Mouse (Mus musculus) kidney, adult 2 months (tissue): ENCODE measurements at regions not wholly inside any gene's neighbourhood (a gene's known extent, or its start where the extent isn't known, plus 50 kb on each side); places are given as distances from the start of the nearest gene placed in this dataset.
"Not testable (repeated sequence)": the region's sequence is repeated elsewhere in the genome, so short reads cannot be mapped to it uniquely, and the experiment has no call there.

ENCODE experiments used
- DNase-seq: peaks from one replicate; pipeline ENCODE4 v3.0.0; 2021
- H3K27ac ChIP-seq: fragments of 200-500 bp; 2 replicates; pipeline ENCODE4 v1.5.1; 2012; ENCODE audit warnings: low read depth, low read length, control low read depth, inconsistent platforms; ENCODE audit not compliant: insufficient read depth
- H3K27me3 ChIP-seq: fragments of 200-500 bp; replicated peaks from 2 replicates; pipeline ENCODE4 v1.6.1; 2012; ENCODE audit warnings: mild to moderate bottlenecking, moderate library complexity, low read length, inconsistent platforms; ENCODE audit not compliant: control insufficient read depth, insufficient read depth
- H3K36me3 ChIP-seq: fragments of 200-500 bp; 2 replicates; pipeline ENCODE4 v1.6.1; 2012; ENCODE audit warnings: mild to moderate bottlenecking, moderate library complexity, low read length, inconsistent platforms; ENCODE audit not compliant: control insufficient read depth, insufficient read depth
- H3K4me1 ChIP-seq: fragments of 200-500 bp; 2 replicates; pipeline ENCODE4 v1.6.1; 2011; ENCODE audit warnings: low read length; ENCODE audit not compliant: control insufficient read depth, insufficient read depth
- H3K4me3 ChIP-seq: fragments of 200-500 bp; 2 replicates; pipeline ENCODE4 v1.5.1; 2011; ENCODE audit warnings: mild to moderate bottlenecking, low read depth, low read length, control low read depth; ENCODE audit not compliant: insufficient read depth
- CTCF ChIP-seq: fragments of 200-500 bp; conservative IDR thresholded peaks from 2 replicates; pipeline ENCODE4 v1.5.1; 2011; ENCODE audit warnings: low read depth, mild to moderate bottlenecking, control low read depth, low read length, moderate library complexity, mixed read lengths; ENCODE audit not compliant: insufficient read depth, insufficient read length
- POLR2A ChIP-seq: fragments of 200-500 bp; IDR thresholded peaks from one replicate; pipeline ENCODE4 v1.6.1; 2011; ENCODE audit warnings: low read depth, low read length, control low read depth
- WGBS: fragments of 180-500 bp; shearing (Covaris S2); methylation state at CpG from one replicate; pipeline ENCODE4 v1.1.7; 2018; 5-methylcytosine and 5-hydroxymethylcytosine counted together

DNA sequence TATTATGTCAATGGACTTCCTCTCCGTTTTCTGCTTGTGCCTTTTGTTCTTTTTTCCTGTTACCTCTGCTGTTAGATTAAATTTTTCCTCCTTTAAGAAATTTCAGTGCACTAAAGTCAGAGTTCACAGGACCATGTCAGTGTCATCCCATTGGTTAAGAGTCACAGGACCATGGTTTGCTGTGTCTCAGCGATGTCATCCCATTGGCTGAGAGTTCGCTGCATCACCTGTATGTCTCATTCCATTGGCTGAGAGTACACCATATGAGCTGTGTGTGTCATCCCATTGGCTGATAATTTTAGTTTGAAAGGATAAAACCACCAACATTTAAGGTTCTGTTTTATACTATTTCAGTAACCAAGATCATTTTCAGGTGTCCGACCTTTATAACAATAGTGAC lies 50.7 kb upstream of the Jade1 start:
- WGBS = 94% methylated on average over 4 of the region's 4 CpGs
- no peak overlapping the region for H3K27ac ChIP-seq
- DNase-seq = no peak
- H3K4me3 ChIP-seq = no peak overlapping the region
- no peaks in the 10 kb centered on the region for H3K36me3 ChIP-seq
- no peaks in the 10 kb centered on the region for H3K4me1 ChIP-seq
- no peaks in the 10 kb centered on the region for H3K27me3 ChIP-seq
- TF ChIP-seq CTCF = no peak
- TF ChIP-seq POLR2A = no peak

DNA sequence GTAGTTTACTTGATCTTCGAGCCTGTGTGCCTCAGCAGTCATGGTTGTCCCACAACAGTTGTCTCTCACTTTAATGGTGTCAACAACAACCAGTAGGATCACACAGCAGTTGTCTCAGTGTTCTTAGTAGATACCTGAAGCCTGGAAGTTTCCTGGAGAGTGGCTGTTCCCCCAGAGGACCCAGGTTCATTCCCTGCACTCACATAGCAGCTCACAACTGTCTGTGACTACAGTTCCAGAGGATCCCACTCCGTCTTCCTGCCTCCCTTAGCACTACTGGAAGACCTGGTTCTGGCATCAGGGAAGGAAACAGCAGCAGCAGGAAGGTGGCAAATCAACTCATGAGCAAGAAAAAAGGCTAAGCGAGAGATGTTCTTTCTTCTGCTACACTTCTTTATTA lies 53.4 kb upstream of the Jade1 start:
- 89% methylated on average over 3 of the region's 3 CpGs for WGBS
- no peaks in the 10 kb centered on the region for H3K36me3 ChIP-seq
- no peak for TF ChIP-seq POLR2A
- no peak for TF ChIP-seq CTCF

DNA sequence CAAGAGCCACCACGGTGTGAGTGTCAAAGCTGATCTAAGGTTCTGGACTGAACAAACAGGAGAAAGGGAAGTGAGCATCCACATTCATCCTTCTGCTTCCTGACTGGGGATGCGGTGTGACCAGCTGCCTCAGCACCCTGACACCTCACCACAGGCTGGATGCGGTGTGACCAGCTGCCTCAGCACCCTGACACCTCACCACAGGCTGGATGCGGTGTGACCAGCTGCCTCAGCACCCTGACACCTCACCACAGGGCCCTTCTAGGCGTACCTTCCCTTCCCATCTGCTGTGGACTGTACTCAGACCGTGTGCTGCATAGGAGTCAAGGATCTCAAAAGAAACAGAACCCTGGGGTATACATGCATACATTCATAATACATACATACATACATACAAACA lies 53.9 kb upstream of the Jade1 start:
- not testable (repeated sequence) for H3K27me3 ChIP-seq, H3K4me3 ChIP-seq, H3K27ac ChIP-seq, H3K4me1 ChIP-seq, DNase-seq, H3K36me3 ChIP-seq
- 66% methylated on average over 6 of the region's 6 CpGs for WGBS

More for the DNA sequence above, 53.4 kb upstream of the Jade1 start:
- Histone ChIP-seq H3K27me3 (no peaks in the 10 kb centered on the region), H3K4me1 (no peaks in the 10 kb centered on the region), H3K4me3 (no peak overlapping the region), H3K27ac (no peak overlapping the region)
- no peak for DNase-seq

DNA sequence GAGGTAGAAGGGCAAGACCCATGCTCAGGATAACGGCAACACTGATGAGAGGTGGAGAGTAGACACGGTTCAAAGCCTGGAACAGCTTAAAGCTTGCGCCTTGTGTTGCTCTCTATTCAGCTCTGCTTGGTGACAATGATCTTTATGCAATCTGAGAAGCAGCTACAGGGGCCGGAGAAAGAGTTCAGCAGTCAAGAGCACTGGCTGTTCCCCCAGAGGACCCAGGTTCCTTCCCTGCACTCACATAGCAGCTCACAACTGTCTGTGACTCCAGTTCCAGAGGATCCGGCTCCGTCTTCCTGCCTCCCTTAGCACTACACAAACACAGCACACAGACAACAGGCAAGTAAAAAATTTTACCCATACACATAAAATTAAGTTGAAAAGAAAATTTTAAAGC lies 54.4 kb upstream of the Jade1 start:
- no peak overlapping the region for H3K4me3 ChIP-seq
- 74% methylated on average over 6 of the region's 6 CpGs for WGBS

DNA sequence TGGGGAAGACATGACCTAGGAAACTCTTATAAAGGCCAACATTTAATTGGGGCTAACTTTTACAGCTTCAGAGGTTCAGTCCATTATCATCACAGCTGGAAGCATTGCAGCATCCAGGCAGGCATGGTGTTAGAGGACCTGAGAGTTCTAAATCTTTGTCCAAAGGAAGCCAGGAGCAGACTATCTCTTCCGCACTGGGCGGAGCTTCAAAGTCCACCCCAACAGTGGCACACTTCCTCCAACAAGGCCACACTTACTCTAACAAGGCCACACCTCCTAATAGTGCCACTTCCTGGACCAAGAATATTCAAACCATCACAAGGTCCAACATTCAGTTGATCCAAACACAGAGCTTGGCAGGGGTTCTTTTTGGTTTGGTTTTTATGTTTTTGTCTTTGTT lies 55.9 kb upstream of the Jade1 start:
- Histone ChIP-seq H3K4me1 (no peaks in the 10 kb centered on the region), H3K36me3 (no peaks in the 10 kb centered on the region), H3K4me3 (no peak overlapping the region), H3K27ac (peak overlapping the region; percentile 27; the same call in 1 of the 2 replicates), H3K27me3 (no peaks in the 10 kb centered on the region)
- DNase-seq = no peak
- 85% methylated on average over 2 of the region's 2 CpGs for WGBS
- TF ChIP-seq POLR2A (no peak), CTCF (no peak)

More for the DNA sequence above, 54.4 kb upstream of the Jade1 start:
- TF ChIP-seq POLR2A = no peak
- no peak for TF ChIP-seq CTCF
- Histone ChIP-seq H3K27ac (no peak overlapping the region), H3K36me3 (no peaks in the 10 kb centered on the region), H3K27me3 (no peaks in the 10 kb centered on the region), H3K4me1 (no peaks in the 10 kb centered on the region)
- DNase-seq = no peak

DNA sequence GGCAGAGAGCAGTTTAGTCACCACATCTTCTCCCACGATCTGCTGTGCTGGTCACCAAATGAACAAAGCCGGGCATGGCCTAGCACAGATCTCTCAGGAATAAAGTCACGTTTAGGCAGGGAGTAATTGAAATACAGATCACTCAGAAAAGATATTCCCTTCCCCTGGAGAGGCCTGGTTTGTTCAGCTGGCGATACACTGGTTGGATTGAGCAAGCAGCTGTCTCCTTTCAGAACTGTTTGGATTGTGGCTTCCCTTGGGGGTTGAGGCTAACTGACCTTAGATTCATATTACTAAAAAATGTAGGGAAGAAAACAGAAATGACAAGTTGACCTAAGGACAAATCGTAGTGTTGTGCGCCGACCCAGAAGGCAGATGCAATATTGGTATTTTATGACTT lies 56.7 kb upstream of the Jade1 start:
- DNase-seq = peak; percentile 70

DNA sequence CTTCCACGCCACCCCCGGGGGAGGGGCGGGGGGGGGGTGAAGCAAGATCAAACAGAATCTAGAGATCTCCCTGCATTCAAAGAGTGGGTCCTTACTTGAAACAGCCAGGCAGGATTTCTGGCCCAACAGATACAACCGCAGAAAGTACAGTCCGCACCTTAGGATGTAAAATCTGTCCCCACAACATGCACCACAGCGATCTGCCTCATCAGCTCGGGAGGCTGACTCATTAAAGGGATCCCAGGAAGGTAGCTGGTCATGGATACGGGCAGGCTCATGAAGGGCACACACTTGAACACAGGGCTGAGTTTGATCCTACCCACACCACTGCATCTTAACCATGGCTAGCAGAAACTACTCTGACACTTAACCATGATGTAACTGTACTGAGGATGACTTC lies 57.8 kb upstream of the Jade1 start:
- WGBS = 74% methylated on average over 8 of the region's 8 CpGs
- H3K36me3 ChIP-seq = no peaks in the 10 kb centered on the region
- H3K27ac ChIP-seq = no peak overlapping the region
- no peak overlapping the region for H3K4me3 ChIP-seq
- TF ChIP-seq POLR2A = no peak
- TF ChIP-seq CTCF = no peak
- no peaks in the 10 kb centered on the region for H3K27me3 ChIP-seq
- H3K4me1 ChIP-seq = no peaks in the 10 kb centered on the region
- DNase-seq = no peak

More for the DNA sequence above, 56.7 kb upstream of the Jade1 start:
- H3K36me3 ChIP-seq = no peaks in the 10 kb centered on the region
- H3K4me1 ChIP-seq = no peaks in the 10 kb centered on the region
- H3K27ac ChIP-seq = peak overlapping the region; percentile 70
- no peak overlapping the region for H3K4me3 ChIP-seq
- no peaks in the 10 kb centered on the region for H3K27me3 ChIP-seq
- no peak for TF ChIP-seq CTCF
- no peak for TF ChIP-seq POLR2A
- WGBS = 68% methylated on average over 7 of the region's 7 CpGs
